Mouse (Mus musculus) ovary, postnatal 10 days (tissue): ENCODE data around the gene Pcyt2.

ENCODE experiments used
- DNase-seq: peaks from one replicate; pipeline ENCODE4 v3.0.0; 2022; ENCODE audit warnings: low spot score

Pcyt2 gene

GRCm38 (mm10) chr11:120560952-120561728 lies 56.6 kb downstream of the Pcyt2 start:
- no peak for DNase-seq
